Mouse (Mus musculus): ENCODE results near the gene Echdc3. TPM values are rescaled to one million over a fixed set of nuclear protein-coding genes. Genes with fewer than 3 reads are reported as not detected.
A peak's percentile ranks its signal among the peaks of the same experiment; 100 is the strongest.

Gene Echdc3
- polyA plus RNA-seq (2015; fragmentation: Nextera tagmentation; extraction: Ambion mirVana) = 8.1 and 9.1 TPM in 2 replicates

- Histone ChIP-seq H3K27ac (replicated peaks) (peak within 1 kb of the TSS; percentile 96), H3K4me3 (ENCODE audit: low read depth, low read length) (peak within 1 kb of the TSS; percentile 38), H3K9me3 (ENCODE audit: control insufficient read depth, low read length) (no peaks in the 10 kb centered on the region), H3K36me3 (ENCODE audit: control insufficient read depth, insufficient read depth, low read length) (no peaks in the 10 kb centered on the region), H3K9ac (ENCODE audit: low read length) (peak within 1 kb of the TSS; percentile 87), H3K4me2 (replicated peaks; ENCODE audit: low read depth) (peak within 1 kb of the TSS; percentile 72), H3K27me3 (ENCODE audit: control insufficient read depth, insufficient read depth, low read length) (no peaks in the 10 kb centered on the region), H3K4me1 (replicated peaks; ENCODE audit: control insufficient read depth, insufficient read depth) (peaks cover 3% of the 10 kb centered on the region)
- peak; percentile 95 for ATAC-seq (ENCODE audit: low FRiP score, low TSS enrichment)
- peak; percentile 96 for DNase-seq (ENCODE audit: low spot score)
- WGBS = 1% methylated on average over 30 of the region's 30 CpGs
- TF ChIP-seq CTCF (IDR thresholded peaks at IDR 0.05; ENCODE audit: low read depth) (peak; percentile 7; the same call in 1 of the 2 replicates), EP300 (optimal IDR thresholded peaks at IDR 0.05) (peak; percentile 53)
Measured at GRCm38 (mm10) chr2:6212724-6213511, at the start of gene Echdc3. Gene Echdc3, minus strand, starts transcription at chr2:6213033.

GRCm38 (mm10) chr2:6261718-6262117, 48.9 kb upstream of the Echdc3 start:
- ATAC-seq (ENCODE audit: low FRiP score, low TSS enrichment) (no peak), DNase-seq (ENCODE audit: low spot score) (no peak)
- no peaks in the 10 kb centered on the region for H3K36me3 ChIP-seq (ENCODE audit: control insufficient read depth, insufficient read depth, low read length)
- H3K4me3 ChIP-seq (ENCODE audit: low read depth, low read length) = no peak overlapping the region
- no peak overlapping the region for H3K4me2 ChIP-seq (replicated peaks; ENCODE audit: low read depth)
- no peaks in the 10 kb centered on the region for H3K4me1 ChIP-seq (replicated peaks; ENCODE audit: control insufficient read depth, insufficient read depth)
- WGBS = 81% methylated on average over 9 of the region's 9 CpGs
- no peak for TF ChIP-seq EP300 (optimal IDR thresholded peaks at IDR 0.05)
- no peaks in the 10 kb centered on the region for H3K9me3 ChIP-seq (ENCODE audit: control insufficient read depth, low read length)
- H3K27ac ChIP-seq (replicated peaks) = no peak overlapping the region
- no peaks in the 10 kb centered on the region for H3K27me3 ChIP-seq (ENCODE audit: control insufficient read depth, insufficient read depth, low read length)
- H3K9ac ChIP-seq (ENCODE audit: low read length) = no peak overlapping the region

GRCm38 (mm10) chr2:6261201-6261672, 48.4 kb upstream of the Echdc3 start:
- Histone ChIP-seq H3K4me2 (replicated peaks; ENCODE audit: low read depth) (no peak overlapping the region), H3K4me3 (ENCODE audit: low read depth, low read length) (no peak overlapping the region), H3K27ac (replicated peaks) (no peak overlapping the region), H3K9ac (ENCODE audit: low read length) (no peak overlapping the region), H3K4me1 (replicated peaks; ENCODE audit: control insufficient read depth, insufficient read depth) (peaks cover 3% of the 10 kb centered on the region; the same call in 1 of the 2 replicates), H3K36me3 (ENCODE audit: control insufficient read depth, insufficient read depth, low read length) (no peaks in the 10 kb centered on the region), H3K27me3 (ENCODE audit: control insufficient read depth, insufficient read depth, low read length) (no peaks in the 10 kb centered on the region), H3K9me3 (ENCODE audit: control insufficient read depth, low read length) (no peaks in the 10 kb centered on the region)
- TF ChIP-seq CTCF (IDR thresholded peaks at IDR 0.05; ENCODE audit: low read depth) (no peak), EP300 (optimal IDR thresholded peaks at IDR 0.05) (no peak)
- ATAC-seq (ENCODE audit: low FRiP score, low TSS enrichment) = no peak
- WGBS = 61% methylated on average over 8 of the region's 8 CpGs
- DNase-seq (ENCODE audit: low spot score) = no peak

GRCm38 (mm10) chr2:6260661-6261060, 47.8 kb upstream of the Echdc3 start:
- WGBS = 83% methylated on average over 4 of the region's 4 CpGs
- Histone ChIP-seq H3K9me3 (ENCODE audit: control insufficient read depth, low read length) (no peaks in the 10 kb centered on the region), H3K9ac (ENCODE audit: low read length) (no peak overlapping the region), H3K27ac (replicated peaks) (no peak overlapping the region), H3K4me3 (ENCODE audit: low read depth, low read length) (no peak overlapping the region), H3K36me3 (ENCODE audit: control insufficient read depth, insufficient read depth, low read length) (no peaks in the 10 kb centered on the region), H3K4me2 (replicated peaks; ENCODE audit: low read depth) (no peak overlapping the region), H3K27me3 (ENCODE audit: control insufficient read depth, insufficient read depth, low read length) (no peaks in the 10 kb centered on the region), H3K4me1 (replicated peaks; ENCODE audit: control insufficient read depth, insufficient read depth) (peaks cover 5% of the 10 kb centered on the region; the same call in 1 of the 2 replicates)
- TF ChIP-seq EP300 (optimal IDR thresholded peaks at IDR 0.05) (no peak), CTCF (IDR thresholded peaks at IDR 0.05; ENCODE audit: low read depth) (no peak)
- DNase-seq (ENCODE audit: low spot score) = no peak
- ATAC-seq (ENCODE audit: low FRiP score, low TSS enrichment) = no peak

GRCm38 (mm10) chr2:6259182-6259581, 46.3 kb upstream of the Echdc3 start:
- H3K9me3 ChIP-seq (ENCODE audit: control insufficient read depth, low read length) = no peaks in the 10 kb centered on the region
- H3K27me3 ChIP-seq (ENCODE audit: control insufficient read depth, insufficient read depth, low read length) = no peaks in the 10 kb centered on the region
- TF ChIP-seq CTCF (IDR thresholded peaks at IDR 0.05; ENCODE audit: low read depth) (no peak), EP300 (optimal IDR thresholded peaks at IDR 0.05) (no peak)
- H3K4me3 ChIP-seq (ENCODE audit: low read depth, low read length) = no peak overlapping the region
- no peak for DNase-seq (ENCODE audit: low spot score)
- WGBS = 79% methylated on average over 3 of the region's 3 CpGs
- no peak overlapping the region for H3K27ac ChIP-seq (replicated peaks)
- no peak for ATAC-seq (ENCODE audit: low FRiP score, low TSS enrichment)
- peaks cover 5% of the 10 kb centered on the region; the same call in 1 of the 2 replicates for H3K4me1 ChIP-seq (replicated peaks; ENCODE audit: control insufficient read depth, insufficient read depth)
- no peak overlapping the region for H3K9ac ChIP-seq (ENCODE audit: low read length)
- no peaks in the 10 kb centered on the region for H3K36me3 ChIP-seq (ENCODE audit: control insufficient read depth, insufficient read depth, low read length)
- no peak overlapping the region for H3K4me2 ChIP-seq (replicated peaks; ENCODE audit: low read depth)

GRCm38 (mm10) chr2:6258026-6258425, 45.2 kb upstream of the Echdc3 start:
- ATAC-seq (ENCODE audit: low FRiP score, low TSS enrichment) (no peak), DNase-seq (ENCODE audit: low spot score) (no peak)
- Histone ChIP-seq H3K9me3 (ENCODE audit: control insufficient read depth, low read length) (no peaks in the 10 kb centered on the region), H3K27ac (replicated peaks) (no peak overlapping the region), H3K36me3 (ENCODE audit: control insufficient read depth, insufficient read depth, low read length) (no peaks in the 10 kb centered on the region), H3K4me2 (replicated peaks; ENCODE audit: low read depth) (no peak overlapping the region), H3K27me3 (ENCODE audit: control insufficient read depth, insufficient read depth, low read length) (no peaks in the 10 kb centered on the region), H3K9ac (ENCODE audit: low read length) (no peak overlapping the region), H3K4me1 (replicated peaks; ENCODE audit: control insufficient read depth, insufficient read depth) (peaks cover 5% of the 10 kb centered on the region; the same call in 1 of the 2 replicates), H3K4me3 (ENCODE audit: low read depth, low read length) (no peak overlapping the region)
- WGBS = 85% methylated on average over 4 of the region's 4 CpGs
- TF ChIP-seq EP300 (optimal IDR thresholded peaks at IDR 0.05) (no peak), CTCF (IDR thresholded peaks at IDR 0.05; ENCODE audit: low read depth) (no peak)

Measured in stomach, postnatal 0 days (tissue).